Mouse (Mus musculus) kidney, adult 9 months (tissue): ENCODE measurements around the gene Zhx3.

Experiments
- DNase-seq: peaks from one replicate; pipeline ENCODE4 v3.0.0; 2022

Gene Zhx3

DNA sequence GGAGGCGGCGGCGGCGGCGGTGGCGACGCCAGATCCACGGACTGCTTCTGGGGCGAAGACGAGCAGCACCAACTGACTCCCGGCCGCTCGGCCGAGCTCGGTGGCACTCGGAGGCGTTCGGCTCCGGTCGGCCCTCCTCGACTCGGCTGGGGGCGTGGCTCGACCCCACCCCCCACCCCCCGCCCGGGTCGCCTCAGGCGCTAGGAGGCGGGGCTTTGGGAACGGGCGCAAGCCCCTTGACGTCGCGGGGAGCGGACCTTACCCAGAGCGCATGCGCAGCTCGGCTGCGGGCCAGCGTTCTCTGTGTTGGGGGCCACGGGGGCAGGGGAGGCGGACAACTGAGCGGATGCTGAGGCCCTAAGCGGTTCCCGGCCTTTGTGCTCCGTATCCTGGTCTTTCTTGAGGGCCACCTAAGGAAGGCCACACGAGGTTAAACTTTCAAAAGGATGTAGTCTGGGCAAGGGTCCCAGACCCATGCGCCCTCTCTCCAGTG lies at the start of gene Zhx3:
Gene Zhx3 (minus strand): TSS at position 109 of the 493 bp plus-strand sequence.
- peak; percentile 92 for DNase-seq

DNA sequence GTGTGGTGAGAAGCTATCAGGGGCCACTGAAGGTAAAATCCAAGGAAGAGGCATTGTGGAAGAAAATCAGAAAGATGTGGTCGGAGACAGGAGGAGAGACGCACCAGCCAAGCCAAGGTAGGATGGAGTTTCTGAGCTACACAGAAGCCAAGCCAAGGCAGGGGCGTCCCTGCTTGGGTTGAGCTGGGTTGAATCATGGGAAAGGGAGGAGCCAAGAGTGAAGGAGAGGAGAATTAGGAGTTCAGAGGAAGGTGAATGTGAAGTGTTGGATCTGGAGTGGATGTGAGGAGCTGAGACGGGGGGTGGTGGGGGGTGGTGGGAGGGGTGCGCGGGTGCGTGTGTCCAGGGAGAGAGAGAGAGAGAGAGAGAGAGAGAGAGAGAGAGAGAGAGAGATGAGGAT lies 48.5 kb upstream of the Zhx3 start:
- DNase-seq, result no peak

DNA sequence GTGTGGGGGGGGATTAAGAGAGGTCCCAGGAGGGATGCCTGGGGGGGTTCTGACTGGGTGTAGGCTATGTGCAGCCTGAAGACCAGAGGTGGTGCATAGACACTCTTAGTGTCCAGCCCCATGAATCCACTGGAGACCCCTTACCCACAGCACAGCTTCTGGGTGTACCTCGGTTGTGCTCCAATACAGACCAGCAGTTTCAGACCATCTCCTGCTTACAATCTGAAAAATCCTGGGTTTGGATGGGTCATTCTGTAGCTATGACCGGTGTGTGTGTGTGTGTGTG lies 46.1 kb upstream of the Zhx3 start:
- DNase-seq, result no peak

DNA sequence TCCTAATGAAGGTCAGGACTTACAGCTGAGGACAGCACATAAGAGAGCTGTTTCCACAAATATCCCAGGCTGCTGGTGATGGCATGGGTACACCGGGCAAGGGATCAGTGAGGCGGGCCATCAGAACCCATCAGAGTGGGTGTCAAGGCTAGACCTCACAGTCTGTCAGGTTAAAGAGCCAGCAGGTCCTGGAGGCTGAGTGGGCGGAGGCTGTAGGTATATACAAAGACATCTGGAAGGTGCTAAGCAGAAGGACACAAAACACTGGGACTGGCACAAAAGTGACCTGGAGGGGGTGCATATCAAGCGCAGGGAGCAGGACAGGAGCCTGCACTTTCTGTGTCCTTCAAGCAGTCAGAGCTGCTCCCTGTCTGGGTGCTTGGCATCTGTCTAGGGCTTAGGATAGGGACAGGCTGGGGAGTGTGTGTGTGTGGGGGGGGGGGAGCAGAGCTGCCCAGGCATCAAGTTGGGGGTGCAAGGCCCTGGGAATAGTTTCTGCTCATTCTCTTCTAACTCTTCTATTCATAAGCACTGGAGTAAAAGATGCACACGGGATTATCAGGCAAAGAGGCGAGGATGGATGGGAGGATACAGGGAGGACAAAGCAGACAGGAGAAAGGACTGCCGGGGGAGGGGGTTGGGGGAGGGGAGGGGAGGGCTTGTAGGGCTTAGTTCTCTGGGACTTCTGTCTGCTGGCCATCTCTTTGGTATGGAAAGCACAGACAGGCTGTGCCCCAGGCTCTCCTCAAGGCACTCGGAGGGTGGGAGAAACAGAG lies 45.5 kb upstream of the Zhx3 start:
- DNase-seq, result no peak

DNA sequence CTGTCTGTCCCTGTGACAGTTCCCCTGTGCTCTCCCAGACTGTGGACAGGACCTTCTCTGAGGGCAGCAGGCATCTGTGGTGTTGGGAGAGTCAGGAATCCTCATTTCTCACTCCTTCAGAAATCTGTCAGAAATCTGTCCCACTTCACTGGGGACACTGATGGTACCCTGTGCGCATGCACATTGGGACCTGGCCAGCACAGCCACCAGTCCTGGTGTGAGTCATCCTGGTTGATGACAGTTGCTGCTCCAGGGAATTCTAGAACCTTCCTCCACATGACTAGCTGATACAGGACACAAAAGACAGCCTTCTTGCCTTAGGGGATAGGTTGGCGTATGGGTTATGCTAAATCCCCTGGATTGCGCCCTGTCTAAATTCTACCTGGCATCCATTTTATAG lies 44.5 kb upstream of the Zhx3 start:
- DNase-seq, result no peak

DNA sequence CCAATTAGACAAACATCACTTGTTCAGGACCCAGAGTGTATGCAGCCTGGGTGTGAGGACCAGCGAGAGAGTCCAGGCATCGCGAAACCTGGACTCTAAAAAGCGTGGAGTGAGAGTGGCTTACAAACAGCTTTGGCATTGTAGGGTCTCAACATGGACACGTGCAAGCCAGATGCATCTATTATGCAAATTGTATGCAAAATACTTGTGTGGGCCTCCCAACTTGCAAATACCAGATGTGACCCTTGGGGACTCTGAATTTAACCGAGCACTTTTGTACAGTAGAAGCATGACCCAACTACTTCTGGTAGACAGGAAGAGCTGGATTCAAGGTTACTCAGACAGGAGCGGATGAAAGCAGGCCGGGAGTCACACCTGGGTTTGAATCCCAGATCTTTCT lies 43.9 kb upstream of the Zhx3 start:
- DNase-seq, result no peak

DNA sequence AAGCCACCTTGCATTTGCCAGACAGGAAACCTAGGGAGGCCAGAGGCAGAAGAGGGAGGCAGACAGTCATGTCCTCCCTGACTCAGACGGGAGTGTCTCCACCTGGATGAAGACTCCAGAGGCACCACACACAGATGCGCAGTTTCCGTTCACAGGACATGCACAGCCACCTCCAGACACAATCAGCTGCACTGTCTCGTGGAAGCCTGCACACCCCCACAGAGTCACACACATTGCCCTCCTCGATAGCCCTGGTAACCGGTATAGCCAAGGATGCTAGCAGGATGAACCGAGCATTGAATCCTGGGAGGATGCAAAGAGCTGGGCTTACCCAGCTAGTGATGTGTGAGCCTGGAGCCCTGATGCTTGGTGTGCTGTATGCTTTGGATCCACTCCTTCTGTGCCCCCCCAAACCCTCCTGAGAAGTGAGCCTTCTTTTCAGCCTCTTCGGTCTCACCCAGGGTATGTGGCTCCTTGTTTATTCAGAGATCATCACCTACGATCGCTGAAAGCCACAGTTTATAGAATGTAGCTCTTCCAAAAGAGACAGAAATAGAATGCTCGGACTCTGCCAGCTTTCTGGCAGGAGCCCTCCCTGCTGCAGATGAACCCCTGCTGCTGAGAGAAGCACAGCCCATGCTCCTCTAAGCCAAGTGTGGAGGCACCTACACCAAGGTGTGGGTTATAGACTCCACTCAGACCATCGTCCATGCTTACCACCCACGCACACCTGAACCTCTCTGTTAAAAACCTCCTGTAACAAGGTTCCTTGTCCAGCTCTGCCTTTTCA lies 43.2 kb upstream of the Zhx3 start:
- DNase-seq, result no peak

DNA sequence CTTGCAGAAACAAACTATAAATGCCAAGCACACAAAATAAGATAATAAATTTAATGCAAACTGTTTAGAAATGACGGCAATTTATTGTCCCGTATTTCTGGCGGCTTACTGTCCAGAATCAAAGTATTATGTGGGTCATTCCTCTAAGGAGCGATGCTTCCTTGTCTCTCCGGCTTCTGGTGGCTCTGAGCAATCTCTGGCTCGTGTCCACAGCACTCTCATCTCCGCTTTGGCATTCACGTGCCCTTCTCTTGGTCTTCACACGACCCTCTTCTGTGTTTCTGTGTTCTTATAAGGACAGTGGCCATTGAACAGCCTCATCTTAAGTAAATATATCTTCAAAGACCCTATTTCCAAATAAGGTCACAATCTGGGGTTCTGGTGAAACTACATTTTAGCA lies 41.9 kb upstream of the Zhx3 start:
- DNase-seq, result no peak

DNA sequence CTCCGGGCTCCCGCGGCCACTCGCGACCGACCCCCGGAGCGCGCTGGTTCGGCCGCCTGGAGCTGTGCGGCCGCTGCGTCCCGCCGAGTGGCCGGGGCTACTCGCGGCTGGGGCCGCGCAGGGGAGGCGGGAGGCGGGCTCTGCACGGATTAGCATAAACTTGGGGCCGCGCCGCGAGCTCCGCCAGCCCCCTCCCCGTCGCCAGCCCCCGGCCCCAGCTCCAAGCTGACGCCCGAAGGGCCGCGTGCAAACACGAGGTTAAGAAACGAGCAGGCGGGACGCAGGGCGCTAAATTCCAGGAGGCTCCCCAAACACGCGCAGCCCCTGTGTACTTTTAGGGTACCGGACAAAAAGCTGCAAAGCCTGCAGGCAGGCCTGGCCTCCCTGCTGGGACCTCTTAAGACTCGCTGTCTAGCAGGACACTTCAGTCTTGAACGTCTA lies 39.5 kb upstream of the Zhx3 start, which contains the start of gene Emilin3:
Gene Emilin3 (minus strand): TSS at position 98 of the 441 bp plus-strand sequence.
- DNase-seq, result no peak

DNA sequence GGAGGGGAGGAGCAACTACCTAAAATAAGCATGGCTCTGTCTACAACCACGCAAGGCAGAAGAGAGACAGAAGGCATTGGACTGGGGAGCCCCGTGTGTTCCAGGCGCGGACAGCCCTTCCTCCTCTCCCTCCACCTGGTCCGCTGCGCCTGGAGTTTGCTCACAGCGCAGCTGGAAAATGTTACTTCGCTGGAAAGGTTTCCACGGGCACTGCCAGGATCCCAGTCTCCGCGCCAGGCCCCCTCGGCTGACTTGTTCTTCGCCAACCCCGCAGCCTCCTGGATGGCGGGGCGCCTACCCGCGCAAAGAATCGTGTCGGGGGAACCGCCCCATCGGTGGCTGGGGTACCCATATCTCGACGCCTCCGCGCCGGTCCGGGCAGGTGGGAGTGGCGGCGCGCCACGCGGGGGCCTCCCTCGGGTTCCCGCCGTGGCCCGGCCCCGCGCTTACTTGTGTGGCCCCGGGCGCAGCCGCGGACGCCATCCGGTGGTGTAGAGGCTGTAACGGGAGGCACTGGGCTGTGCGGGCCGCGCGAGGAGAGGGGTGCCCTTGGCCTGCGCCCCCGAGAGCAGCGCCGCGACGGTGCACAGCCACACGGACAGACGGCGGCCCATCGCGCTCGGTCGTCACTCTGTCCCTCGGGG lies 38.9 kb upstream of the Zhx3 start:
- DNase-seq, result no peak

DNA sequence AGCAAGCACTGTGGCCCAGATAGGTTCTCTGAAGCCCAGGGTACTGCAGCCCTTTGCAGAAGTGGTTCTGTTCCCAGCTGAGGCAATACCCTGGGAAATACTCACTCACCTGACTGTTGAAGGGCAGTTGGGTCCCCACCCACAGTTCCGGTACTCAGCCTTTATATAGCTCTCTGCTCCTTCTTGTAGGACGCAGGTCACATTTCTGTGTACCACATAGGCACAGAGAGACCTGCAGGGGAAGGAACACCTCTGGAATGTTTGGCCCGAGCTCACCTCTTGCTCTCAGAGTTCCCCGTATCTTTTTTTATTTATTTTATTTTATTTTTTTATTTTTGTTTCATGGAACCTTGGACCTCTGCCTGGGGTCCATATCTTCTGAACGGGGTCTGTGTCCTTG lies 37.8 kb upstream of the Zhx3 start:
- no peak for DNase-seq

DNA sequence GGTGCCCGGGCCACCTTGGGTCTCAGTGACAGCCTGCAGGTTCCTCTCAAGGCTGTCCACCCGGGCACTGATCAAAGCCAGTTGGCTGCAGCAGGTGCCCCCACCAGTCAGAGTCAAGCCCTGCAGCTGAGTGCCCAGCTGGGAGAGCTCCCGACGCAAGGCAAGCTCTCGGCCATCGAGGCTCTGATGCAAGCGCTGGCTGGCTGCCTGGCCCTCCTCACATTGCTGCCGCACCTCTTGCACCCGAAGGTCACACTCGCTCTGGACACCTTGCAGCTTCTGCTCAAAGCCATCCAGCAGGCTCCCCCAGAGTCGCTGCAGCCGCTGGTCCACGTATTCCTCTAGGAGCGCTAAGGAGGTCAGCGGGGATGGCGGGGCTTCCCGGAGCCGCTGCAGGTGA lies 35.8 kb upstream of the Zhx3 start:
- DNase-seq, result no peak

DNA sequence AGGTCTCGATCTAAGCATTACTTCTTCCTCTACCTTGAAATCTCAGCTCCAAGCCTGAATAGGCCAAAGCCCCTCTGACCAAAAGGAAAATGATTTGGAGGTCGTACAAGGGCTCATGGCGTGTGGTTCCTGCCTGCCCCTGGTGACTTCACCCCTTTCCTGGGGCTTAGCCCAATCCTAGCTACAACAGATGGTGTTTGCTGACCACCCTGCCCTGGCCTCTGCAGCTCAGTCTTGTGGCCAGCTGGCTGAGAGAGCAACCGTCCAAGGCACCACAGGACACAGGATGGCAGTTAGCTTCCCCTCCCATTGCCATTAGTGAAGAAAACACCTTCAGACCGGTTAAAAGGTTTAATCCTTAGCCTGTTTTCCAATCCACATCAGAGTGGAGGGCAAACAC lies 33.3 kb upstream of the Zhx3 start:
- no peak for DNase-seq

DNA sequence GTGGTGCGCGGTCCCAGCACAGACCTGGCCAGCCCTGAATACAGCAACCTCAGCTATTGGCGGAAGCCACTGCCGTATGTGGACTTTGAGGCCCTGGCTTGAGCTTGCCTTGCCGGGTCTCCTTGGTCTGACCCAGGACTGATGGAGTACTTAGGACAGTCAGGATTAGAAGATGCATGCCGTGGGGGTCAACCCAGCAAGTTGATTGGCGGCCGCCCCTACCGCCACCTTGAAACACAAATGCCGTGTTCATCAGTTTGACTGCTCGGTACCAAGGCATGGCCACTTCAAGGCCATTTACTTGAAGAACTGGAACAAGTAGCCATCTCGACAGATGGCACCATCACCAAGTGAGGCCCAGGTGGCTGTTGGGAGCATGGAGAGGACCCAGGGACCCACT lies 32.5 kb upstream of the Zhx3 start:
- no peak for DNase-seq

DNA sequence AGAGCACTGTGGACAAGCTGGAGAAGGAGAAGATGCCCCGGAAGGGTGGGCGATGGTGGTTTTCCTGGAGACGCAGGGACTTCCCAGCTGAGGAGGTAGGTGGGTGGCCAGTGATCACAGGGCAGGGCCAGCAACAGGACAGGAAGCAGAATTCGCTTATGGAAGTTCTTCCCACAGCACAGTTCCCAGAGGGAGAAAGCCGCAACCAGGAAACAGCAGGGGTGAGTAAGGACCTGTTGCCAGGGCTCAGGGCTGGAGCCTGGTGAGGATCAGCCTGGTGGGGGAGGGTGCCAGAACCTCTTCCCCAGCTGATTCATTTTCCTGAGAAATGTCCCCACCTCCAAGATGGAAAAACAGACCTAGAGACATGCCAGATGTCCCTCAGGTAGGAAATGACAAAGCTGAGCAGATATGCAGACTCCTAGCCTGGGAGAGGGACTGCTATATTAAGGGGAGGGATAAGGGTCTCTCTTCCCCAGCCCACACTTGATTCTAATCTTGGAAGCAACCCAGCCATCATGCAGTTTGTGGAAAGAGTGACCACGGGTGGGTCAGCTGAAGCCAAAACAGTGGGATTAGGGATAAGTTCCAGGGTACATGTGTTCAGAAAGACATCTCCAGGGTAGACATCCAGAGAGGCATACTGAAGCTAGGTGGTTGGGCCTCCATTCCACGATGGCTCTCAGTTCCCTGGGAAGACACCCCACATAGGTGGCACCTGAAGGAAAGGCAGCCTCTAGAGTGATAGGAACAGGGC lies 29.0 kb upstream of the Zhx3 start:
- DNase-seq, result no peak

DNA sequence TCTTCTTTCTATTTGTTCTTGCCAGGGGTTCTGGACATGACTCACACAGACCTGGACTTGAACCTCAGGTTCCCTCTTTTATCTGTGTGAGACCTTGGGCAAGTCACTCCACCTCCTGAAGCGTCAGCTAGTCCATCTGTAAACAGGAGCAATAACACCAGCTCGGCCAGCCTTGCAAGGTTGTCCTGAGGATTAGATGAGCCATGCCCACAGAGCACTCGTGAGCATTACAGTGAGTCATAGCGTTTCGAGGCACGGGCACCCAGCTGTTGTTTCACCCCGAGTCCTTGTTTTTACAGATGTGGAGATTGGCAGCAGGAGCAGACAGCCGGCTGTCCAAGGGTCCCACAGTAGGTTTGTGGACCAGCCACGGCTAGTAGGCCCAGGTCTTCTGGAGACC lies 18.9 kb upstream of the Zhx3 start:
- no peak for DNase-seq

DNA sequence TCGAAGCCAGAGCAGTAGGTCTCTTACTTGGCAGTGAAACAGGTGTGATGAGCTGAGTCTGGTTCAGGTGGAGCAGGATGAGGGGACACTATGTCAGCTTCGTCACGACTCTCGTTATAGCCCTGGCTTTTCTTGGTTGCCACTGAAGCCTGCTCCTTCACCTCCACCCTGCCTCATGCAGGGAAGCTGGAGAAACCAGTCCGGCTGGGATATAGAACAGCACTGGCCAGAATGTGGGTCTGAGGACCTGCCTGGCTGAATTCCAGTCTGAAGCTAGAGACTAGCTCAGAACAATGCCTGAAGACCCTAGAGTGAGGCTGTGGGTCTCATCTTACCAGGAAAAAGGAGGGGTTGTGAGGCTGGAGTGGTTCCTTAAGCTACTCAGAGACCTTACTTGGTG lies 18.2 kb upstream of the Zhx3 start:
- no peak for DNase-seq

DNA sequence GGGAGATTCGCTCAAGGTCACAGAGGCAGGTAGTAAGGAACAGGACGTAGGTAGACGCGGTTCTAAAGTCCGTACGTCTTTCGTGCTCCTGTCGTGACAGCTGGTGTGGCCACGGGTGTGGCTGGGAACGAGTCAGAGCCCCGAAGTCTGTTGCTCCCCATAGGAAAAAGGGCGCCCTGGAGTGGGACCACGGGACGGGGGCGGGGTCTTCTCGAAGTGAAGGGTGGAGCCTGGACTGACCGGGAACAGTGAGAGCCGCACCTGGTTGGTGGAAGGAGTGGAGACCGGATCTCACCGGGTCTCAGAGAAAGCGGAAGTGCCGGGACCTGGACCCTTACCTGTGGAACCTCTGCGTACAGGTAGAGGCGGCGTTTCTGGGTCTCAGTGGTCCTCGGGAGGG lies 15.1 kb upstream of the Zhx3 start:
- DNase-seq, result peak; percentile 86

DNA sequence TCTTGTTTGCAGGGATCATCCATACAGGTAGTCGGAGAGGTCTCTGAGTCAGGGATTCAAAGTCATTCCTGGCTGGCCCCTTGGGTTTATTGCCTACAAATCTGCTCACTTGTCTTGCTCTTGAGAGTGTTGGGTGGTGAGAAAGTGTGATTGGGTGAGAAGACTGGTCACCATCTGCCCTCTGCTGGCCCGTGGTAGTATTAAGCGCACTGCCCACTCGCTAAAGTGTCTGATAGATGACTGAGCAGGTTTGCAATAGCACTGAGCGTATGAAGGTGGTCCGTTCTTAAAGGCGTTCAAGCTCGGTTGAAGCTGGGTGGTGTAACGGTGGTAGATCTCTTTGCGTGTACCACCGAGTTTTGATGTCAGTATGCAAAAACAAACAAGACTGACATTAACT lies 14.5 kb upstream of the Zhx3 start:
- DNase-seq, result peak; percentile 95

DNA sequence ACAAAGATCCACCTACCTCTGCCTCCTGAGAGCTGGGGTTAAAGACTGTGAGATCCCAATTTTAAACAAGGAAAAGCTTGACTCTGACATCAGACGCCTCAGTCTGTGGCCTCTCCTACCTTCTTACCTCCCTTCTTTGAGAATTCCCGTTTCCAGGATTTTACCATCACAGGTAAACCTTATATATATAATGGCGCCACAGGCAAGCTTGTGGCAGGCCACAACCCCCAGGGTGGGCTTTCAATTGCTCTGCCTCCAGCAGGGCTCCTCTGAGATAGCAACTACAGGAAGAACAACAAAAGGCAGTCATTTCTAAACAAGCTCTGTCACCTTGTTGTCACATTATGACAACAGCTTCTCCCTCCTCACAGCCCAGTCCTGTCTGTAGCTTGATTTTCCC lies 13.4 kb upstream of the Zhx3 start:
- DNase-seq, result no peak

DNA sequence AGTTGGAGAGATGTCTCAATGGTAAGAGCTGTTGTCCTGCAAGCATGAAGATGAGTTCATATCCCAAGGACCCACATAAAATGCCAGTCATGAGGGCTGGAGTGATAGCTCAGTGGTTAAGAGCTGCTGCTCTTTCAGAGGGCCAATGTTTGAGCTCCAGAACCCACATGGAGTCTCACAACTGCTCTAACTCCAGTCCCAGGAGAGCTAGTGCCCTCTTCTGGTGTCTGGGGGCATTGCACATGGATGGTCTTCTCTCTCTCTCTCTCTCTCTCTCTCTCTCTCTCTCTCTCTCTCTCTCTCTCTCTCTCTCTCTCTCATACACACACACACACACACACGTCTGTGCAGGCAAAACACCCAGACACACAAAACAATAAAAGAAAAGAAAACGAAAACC lies 12.0 kb upstream of the Zhx3 start:
- DNase-seq, result peak; percentile 66

DNA sequence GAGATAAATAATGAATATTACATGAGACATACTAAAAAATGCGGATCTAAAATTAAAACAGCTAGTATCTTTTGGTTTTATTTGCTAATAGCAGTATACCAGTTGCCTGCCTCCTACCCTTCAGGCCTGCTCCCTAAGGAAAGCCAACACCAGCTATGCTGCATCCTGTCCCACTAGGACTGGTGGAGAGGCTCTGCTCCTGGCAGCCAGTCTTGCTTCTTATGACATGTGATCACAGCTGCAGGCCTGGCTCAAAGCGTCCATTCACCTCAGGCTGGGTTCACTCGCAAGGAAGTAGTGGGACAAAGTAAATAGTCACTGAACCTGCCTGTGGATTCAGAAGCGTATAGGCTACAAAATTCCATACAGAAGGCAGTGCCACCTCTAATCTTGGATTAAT lies 11.1 kb upstream of the Zhx3 start:
- DNase-seq, result peak; percentile 61

DNA sequence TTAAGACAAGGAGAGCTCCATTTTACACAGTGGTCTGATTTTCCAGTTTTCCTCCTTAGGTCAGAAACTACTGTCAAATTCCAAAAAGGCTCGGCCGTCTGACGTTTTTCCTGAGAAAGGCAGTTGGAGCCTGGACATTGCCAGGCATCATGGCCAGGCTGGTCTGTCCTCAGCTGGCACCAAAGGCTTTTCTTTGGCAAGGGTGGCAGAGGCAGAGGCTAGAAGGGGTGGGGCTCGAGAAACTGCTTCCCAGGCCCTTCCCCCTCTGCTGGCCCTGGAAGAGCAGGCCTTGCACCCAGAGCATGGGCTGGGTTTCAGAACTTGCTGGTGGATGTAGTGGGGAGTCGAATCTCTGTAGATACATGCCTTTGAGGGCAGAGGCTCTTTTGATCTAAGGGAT lies 9.6 kb upstream of the Zhx3 start:
- DNase-seq, result no peak
